Mouse (Mus musculus) cerebellum, adult 2 months (tissue): ENCODE measurements around the gene Gm5294.

Experiments
- CTCF ChIP-seq: fragments of 200-500 bp; IDR thresholded peaks from 2 replicates; pipeline ENCODE4 v1.5.1; 2011; ENCODE audit warnings: low read depth, mild to moderate bottlenecking, control low read depth, low read length, moderate library complexity, borderline replicate concordance; ENCODE audit not compliant: insufficient read depth
- POLR2A ChIP-seq: fragments of 200-500 bp; IDR thresholded peaks from 2 replicates; pipeline ENCODE4 v1.6.1; 2011; ENCODE audit warnings: low read length, control low read depth, borderline replicate concordance; ENCODE audit not compliant: insufficient read depth

DNA sequence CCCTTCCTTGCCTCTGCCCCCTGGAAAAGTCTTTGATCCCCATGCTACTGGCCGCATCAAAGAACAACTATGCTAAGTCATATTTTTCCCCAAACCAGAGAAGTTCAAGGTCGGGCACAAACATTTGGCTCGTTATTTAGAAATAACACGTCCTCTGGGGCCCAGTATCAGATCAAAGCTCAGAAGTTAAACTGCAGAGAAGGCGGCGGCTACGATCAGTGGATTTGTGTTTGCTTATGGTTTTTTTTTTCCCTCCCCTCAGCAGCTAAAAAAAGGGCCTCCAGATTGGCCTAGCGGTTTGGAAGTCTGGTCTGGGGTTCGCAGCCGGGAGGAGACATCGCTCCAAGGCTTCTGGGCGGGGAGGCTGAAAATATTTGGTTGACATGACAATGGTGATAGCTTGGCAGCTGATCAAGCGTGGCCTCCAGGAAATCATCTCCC, 38.0 kb downstream of the Gm5294 start:
- TF ChIP-seq POLR2A = no peak
- TF ChIP-seq CTCF = no peak
